Mouse (Mus musculus): ENCODE measurements around the gene Gm4565.
"Not testable (repeated sequence)": the region's sequence is repeated elsewhere in the genome, so short reads cannot be mapped to it uniquely, and the experiment has no call there.

Gene Gm4565

GRCm38 (mm10) chr7:22588027-22588426 lies at the start of gene Gm4565:
TSS of gene Gm4565 (minus strand) at chr7:22588127.
- DNase-seq: not testable (repeated sequence)

- DNase-seq: not testable (repeated sequence)
Measured at GRCm38 (mm10) chr7:22565243-22565642, 22.7 kb downstream of the Gm4565 start, which contains the start of gene Gm4201. TSS of gene Gm4201 (minus strand) at chr7:22565343.

- not testable (repeated sequence) for DNase-seq
Measured at GRCm38 (mm10) chr7:22534787-22535186, 53.1 kb downstream of the Gm4565 start, which contains the start of gene Gm8677. TSS of gene Gm8677 (minus strand) at chr7:22534887.

All from cerebellum, postnatal 14 days (tissue).